Mouse (Mus musculus): ENCODE data around the gene Ociad2.
"Not testable (repeated sequence)": the region's sequence is repeated elsewhere in the genome, so short reads cannot be mapped to it uniquely, and the experiment has no call there.

The Ociad2 gene

DNA sequence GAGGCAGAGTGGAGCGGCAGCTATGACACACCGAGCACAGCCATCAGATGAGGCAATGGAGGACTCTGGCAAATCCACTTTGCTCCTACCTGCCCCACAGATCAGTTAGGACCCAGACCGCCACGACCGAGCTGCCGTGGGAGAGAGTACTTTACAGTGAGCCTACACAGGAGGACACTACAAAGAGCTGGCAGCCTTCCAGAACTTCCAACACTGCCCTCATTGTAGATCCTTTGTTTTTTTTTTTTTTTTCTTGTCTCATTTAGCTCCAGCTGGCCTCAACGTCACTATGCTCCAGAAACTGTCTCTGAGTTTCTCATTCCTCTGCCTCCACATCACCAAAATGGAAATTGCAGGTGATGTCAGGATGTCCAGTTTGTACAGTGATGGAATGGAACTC, 12.7 kb upstream of the Ociad2 start:
- DNase-seq (ENCODE audit: low spot score): no peak

DNA sequence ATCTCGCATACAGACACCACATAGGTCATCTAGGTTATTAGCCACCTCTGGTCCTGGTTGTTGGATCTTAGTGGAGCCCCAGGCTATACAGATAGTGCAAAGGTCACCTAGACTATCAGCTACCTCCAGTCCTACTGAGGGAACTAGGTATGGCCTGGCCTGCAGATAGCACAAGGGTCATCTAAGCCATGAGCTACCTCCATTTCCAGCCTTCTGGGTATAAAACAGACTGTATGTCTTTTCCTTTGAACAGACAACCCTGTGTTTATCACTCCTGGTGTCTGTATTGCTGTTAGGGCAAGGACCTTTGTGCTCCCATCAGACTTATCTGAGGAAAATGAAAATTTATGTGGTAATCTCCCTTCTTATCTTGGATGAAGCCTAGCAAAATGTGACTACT, 11.0 kb upstream of the Ociad2 start:
- no peak for DNase-seq (ENCODE audit: low spot score)

GRCm38 (mm10) chr5:73349514-73349913, 8.7 kb upstream of the Ociad2 start:
- no peak for DNase-seq (ENCODE audit: low spot score)

GRCm38 (mm10) chr5:73345254-73345653, 4.4 kb upstream of the Ociad2 start:
- DNase-seq (ENCODE audit: low spot score): no peak

DNA sequence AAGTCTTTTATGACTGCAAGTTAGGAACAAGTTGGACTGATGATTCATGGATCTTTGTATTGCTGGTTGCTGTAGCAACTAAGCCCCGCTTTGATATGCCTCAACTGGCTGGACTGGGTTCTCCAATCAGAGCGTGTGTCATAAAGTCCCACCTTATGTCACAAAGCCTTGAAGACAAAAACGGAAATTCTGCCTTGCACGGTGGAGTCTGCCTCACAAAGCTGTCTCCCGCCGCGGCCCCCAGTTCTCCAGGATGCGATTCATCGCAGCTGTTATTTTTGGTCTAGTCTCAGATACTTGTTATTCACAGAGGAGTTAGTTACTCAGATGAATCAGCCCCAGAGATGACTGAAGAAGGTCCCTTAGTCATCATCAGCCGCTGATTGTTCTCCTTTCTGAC, 3.5 kb upstream of the Ociad2 start:
- peak; percentile 68 for DNase-seq (ENCODE audit: low spot score)

GRCm38 (mm10) chr5:73342701-73343355, 2.0 kb upstream of the Ociad2 start:
- DNase-seq (ENCODE audit: low spot score): no peak

- DNase-seq (ENCODE audit: low spot score): no peak
These were observed 777 bp downstream of the Ociad2 start for GRCm38 (mm10) chr5:73339779-73340722.

DNA sequence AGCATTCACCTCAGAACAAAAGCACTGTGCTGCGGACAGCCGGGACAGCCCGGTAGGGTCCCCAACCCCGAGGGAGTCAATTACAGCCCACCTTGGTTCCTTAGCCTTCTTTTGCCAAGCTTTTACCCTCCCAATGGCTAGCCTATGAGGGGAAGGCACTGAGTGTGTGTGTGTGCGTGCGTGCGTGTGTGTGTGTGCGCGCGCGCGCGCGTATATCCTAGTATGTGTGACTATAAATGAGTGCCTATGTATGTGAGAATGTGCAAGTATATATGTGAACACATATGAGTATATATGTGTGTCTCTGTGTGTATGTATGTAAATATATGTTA, 2.0 kb downstream of the Ociad2 start:
- no peak for DNase-seq (ENCODE audit: low spot score)

DNA sequence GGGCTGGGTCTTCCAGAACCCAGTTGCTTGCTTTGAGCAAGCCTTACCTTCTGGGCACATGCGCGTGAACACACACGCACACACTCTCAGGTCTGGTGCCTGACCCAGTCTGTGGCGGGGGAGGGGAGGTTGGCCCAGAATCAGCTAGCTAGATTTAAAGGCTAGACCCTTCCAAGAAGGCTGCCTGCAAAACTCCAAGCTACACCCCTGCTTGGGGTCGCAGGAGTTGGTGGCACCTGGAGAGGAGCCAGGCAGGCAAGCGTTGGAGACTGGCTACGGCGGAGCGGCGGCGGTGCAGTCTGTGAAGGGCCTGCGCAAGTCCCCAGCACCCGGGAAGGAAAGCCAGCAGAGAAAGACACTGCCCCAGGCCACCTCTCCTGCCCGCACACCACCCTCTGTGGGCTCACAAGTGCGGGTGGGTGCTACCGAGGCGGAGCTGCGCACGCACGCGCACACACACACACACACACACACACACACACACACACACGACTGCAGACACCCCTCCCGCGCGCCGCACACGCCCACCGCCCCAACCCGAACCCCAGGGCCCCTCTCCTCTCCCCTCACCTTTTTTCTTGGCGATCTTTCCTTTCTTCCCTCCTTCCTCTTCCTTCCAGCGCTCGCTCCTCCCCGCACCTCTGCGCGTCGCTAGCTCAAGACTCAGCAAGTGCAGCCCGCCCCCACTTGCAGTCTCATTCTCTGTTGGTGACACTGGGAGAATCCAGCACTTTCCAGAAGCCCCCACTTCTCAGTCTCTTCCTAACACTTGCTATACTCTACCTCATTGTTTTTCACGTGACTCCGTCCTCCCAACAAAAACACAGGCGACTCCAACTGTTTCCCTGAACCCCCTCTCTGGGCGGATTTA, 2.6 kb downstream of the Ociad2 start:
- DNase-seq (ENCODE audit: low spot score): peak; percentile 50

GRCm38 (mm10) chr5:73336448-73336847, 4.4 kb downstream of the Ociad2 start:
- no peak for DNase-seq (ENCODE audit: low spot score)

DNA sequence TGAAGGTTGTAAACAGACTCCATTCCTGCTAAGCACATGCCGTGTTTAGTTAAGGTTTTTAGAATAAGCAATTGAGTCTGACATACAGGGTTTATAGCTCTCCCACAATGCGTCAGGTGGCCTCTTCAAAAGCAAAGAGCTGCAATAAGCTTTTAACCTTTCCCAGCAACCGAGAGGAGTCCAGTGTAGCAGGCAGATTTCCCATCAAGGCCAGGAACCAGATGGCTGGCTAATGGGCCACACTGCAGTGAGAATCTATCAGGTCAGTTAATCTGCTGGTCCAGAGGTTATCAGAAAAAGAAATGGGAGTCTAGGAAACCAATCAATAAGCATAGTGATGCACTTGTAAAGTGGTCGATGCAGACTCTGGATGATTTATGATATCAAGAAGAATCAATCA, 9.8 kb downstream of the Ociad2 start:
- no peak for DNase-seq (ENCODE audit: low spot score)

DNA sequence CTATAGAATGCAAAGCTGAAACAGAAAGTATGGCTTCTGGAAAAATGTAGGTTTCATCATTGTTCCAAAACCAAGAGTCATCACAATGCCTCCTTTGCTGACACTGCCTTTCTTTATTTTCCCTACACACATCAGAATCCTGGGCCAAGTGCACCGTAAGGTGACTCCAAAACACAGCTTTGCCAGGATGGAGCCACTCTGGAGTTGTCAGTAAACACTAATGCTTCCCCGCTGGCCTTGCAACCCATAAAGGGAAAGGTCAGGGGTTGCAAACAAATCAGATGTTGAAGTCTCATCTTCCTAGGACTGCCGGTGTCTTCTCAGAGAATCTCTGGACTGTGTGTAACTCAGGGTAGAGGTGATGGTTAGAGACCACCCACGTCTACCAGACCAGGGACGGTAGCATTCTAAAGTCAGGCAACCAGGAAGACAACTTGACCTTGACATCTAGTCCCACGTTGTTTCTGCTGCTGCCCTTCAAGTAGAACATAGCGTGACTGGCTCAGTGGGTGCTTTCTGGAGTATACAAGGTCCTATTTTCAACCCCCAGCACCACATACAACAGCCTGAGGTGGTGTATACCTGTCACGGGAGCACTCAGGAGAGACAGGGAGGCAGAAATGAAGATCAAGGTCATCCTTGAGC, 16.2 kb downstream of the Ociad2 start:
- no peak for DNase-seq (ENCODE audit: low spot score)

DNA sequence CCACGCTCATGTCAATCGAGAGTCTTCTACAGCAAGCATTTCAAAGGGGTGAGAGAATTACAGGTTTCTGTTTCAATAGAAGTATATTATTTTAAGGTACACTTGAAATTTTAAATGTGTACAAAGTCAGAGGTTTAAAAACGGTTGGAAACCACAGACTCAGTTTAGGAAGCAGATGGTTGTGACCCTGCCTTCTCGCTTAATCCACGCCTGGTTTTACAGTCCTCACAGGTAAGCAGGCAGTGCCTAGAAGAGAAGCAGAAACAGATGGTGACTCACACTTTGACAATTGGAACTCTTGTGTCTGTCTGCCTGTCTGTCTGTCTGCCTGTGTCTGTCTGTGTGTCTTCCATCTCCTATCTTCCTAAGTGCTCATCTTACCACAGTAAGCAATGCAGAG, 17.2 kb downstream of the Ociad2 start:
- no peak for DNase-seq (ENCODE audit: low spot score)

- DNase-seq (ENCODE audit: low spot score): not testable (repeated sequence)
These were observed 18.1 kb downstream of the Ociad2 start for GRCm38 (mm10) chr5:73322684-73323083.

GRCm38 (mm10) chr5:73319306-73319705, 21.5 kb downstream of the Ociad2 start:
- DNase-seq (ENCODE audit: low spot score): no peak

DNA sequence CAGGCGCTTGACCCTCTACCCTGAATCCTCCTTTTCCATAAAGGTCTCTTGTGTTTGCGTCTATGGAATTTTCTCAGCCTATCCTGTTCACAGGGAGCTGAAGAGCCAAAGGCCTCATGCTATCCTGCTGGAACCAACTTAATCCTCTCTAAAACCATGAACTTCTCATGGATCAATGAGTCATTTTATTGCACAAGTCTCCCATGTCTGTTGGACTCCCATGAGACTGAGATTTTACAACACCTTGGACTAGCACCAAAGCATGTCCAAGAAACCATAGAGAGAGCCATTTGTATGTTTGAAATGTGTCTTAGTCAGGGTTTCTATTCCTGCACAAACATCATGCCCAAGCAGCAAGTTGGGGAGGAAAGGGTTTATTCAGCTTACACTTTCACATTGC, 26.2 kb downstream of the Ociad2 start:
- no peak for DNase-seq (ENCODE audit: low spot score)

DNA sequence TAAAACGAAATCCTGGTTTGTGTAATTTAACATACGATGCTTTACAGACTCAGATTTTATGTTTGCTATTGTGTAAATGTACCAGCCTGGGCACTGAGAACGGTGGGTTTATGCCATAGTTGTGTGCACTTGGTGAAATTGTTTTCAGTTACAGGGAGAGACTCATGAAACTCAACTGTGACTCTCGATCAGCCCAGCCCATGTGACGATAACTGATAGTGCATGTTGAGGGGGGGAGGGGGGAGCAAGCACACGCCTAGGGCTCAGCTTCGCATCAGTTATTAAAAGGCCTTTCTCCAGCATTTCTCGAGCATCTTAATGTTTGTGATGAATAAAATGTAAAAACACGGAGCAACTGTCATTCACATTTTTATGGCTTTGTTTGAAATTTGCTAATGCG, 27.2 kb downstream of the Ociad2 start:
- no peak for DNase-seq (ENCODE audit: low spot score)

DNA sequence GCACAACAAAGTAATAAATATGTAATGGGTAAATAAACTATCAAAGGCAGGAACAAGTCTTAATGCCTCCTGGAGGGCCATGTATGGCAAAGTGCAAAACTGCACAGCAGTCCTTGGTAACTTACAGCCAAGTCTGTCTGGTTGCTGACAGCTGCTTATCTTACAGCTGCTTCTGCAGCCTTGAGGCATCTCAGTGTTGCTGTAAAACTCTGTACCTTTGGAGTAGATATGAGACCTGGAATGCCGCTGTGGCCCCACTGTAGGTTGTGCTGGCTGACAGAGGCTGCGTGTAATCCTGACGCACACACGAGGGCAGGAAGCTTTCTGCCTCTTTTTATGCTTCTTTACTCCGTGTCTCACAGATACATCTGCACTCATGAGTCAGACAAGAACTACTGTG, 29.4 kb downstream of the Ociad2 start:
- no peak for DNase-seq (ENCODE audit: low spot score)

- DNase-seq (ENCODE audit: low spot score): no peak
These were observed 30.4 kb downstream of the Ociad2 start for GRCm38 (mm10) chr5:73310401-73310800.

GRCm38 (mm10) chr5:73309496-73309895, 31.3 kb downstream of the Ociad2 start:
- DNase-seq (ENCODE audit: low spot score): no peak

- no peak for DNase-seq (ENCODE audit: low spot score)
These were observed 33.5 kb downstream of the Ociad2 start for GRCm38 (mm10) chr5:73307297-73307696.

DNA sequence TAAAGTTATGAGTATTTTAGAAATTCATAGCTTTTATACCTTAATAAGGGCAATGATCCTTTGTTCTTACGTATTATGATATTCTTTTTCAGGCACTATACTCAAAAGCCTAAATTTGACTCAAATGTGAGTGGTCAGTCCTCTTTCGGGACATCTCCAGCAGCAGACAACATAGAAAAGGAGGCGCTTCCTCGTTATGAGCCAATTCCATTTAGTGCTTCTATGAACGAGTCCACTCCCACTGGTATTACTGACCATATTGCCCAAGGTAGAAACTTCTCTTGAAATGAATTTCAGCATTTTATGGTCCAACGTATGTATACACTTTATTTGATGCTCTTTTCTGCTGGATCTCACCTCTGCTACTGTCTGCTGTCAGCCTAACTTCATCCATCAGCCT, 34.3 kb downstream of the Ociad2 start:
- DNase-seq (ENCODE audit: low spot score): no peak
